Mouse (Mus musculus): ENCODE measurements around the gene Ip6k3. TPM values are rescaled to one million over a fixed set of nuclear protein-coding genes. Genes with fewer than 3 reads are reported as not detected.

Ip6k3 gene
- total RNA-seq, 2 experiments from 2014 or later, result 0.23 to 0.29 TPM

- DNase-seq (ENCODE audit: low spot score in 2 of 2), result no peak
- intact Hi-C loops (cut with DNase I), result no loop called here
Measured at GRCm38 (mm10) chr17:27130246-27130645, 37.3 kb downstream of the Ip6k3 start.

GRCm38 (mm10) chr17:27129819-27130218 lies 37.8 kb downstream of the Ip6k3 start:
- intact Hi-C loops (cut with DNase I), result no loop called here
- DNase-seq (ENCODE audit: low spot score in 2 of 2), result peak in 1 of 2 experiments; percentile 66

DNA sequence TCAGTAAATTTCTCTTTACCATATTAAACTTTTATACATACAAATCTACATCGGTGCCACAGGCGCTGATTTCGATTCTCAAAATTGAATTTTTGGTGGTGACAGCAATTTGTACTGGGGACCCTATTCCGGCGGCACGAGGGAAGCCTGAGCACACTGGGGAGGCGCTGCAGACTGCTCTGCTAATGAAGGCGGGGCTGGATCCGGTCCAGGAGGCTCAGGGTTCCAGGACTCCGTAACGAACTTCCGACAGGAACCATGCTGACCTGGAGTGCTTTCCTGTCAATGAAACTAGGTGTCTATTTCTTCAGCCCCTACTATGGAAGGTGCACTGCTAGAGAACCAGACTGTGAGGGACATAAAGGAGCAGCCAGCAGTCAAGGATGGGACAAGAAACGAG lies 38.3 kb downstream of the Ip6k3 start:
- intact Hi-C loops (cut with DNase I), result no loop called here
- DNase-seq (ENCODE audit: low spot score in 2 of 2), result no peak

DNA sequence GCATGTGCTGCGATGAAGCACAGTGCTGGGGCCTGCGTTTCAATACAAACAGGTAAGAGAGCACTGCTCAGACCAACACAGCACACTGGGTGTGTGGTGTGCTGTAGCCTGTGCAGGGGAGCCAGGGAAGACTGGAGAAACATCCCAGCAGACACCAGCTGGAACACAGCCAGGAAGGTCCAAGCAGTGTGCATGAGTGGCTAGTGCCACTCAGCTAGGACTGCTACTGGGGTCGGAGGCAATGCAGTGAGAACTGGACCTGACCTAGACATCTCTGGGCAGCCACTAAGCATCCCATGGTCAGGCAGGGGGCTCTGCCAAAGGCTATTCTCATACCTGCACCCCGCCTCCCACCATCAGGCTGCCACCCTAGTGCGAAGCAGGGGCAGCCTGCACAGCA lies 39.4 kb downstream of the Ip6k3 start:
- DNase-seq (ENCODE audit: low spot score in 2 of 2), result no peak
- intact Hi-C loops (cut with DNase I), result no loop called here

DNA sequence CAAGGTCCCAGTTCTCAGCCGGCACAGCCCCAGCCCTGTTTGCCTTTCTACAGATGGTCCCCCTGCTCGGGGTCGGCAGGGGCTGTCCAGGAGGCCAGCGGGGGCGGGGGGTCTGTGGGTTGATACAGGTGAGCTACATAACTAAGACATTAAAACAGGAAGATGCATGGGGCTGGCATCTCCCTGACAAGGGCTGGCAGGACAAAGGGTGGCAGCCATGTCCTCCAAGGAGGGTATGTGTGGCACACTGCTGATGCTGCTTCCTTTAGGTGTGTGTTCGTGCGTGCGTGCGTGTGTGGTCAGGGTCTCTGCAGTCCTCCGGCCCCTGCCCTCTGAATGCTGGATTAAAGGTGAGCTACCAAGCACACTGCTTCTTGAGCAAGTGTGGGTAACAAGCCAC lies 40.6 kb downstream of the Ip6k3 start:
- no peak for DNase-seq (ENCODE audit: low spot score in 2 of 2)
- intact Hi-C loops (cut with DNase I), result no loop called here

DNA sequence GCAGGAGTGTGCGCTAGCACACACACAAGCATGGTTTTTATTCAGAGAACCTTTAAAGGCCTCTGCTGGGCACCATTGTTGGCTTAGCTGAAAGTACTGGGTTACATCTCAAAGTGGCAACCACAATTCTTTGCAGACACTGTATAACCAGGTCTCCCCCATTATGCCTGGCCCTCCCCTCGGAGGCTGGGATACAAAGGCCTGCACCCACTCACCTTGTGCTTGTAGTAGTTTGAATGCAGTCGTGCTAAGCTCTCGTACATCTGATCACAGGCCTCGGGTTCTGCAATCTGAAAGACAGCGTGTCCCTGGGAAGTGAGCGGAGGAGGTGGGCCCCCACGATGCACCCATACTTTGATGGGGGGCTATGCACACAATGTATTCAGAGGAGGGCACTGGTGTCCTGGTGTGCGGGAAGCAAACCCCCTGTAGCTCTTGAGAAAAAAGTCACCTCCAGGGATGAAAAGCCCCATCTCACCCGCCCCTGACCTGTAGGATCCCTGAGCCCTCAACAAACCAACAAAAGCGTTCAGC lies 41.9 kb downstream of the Ip6k3 start:
- intact Hi-C loops (cut with DNase I), result no loop called here
- DNase-seq (ENCODE audit: low spot score in 2 of 2), result peak in 1 of 2 experiments; percentile 59

- intact Hi-C loops (cut with DNase I), result no loop called here
Measured at GRCm38 (mm10) chr17:27125185-27125584, 42.4 kb downstream of the Ip6k3 start.

DNA sequence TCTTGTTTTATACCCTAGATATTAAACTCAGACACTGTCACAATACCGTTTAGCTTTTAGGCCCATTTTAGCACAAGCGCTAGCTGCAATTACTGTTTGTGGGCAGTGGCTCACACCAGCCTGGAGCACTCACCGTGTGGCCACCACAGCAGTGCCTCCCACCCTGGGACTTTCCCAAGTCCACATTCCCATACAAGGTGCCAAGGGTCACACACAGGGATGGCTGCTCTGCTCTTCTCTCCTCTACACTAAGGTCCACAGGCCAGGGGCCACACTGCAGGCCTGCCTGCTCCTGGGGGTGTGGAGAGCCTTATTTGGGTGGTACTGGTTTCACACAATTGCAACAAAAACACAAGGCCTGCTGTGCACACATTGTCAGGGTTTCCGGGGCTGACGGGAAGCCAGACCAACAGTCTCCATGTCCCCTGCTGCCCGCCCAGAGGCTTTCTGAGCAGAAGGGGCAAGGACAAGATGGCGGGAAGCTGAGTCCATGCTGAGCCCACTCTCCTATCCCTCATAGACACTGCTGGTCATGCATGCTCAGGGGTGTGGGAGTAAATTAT lies 43.7 kb downstream of the Ip6k3 start:
- intact Hi-C loops (cut with DNase I), result no loop called here
- DNase-seq (ENCODE audit: low spot score in 2 of 2), result no peak

More at GRCm38 (mm10) chr17:27125185-27125584, 42.4 kb downstream of the Ip6k3 start:
- peak; percentile 69 to 88 for DNase-seq (ENCODE audit: low spot score in 2 of 2)

GRCm38 (mm10) chr17:27123103-27123502 lies 44.5 kb downstream of the Ip6k3 start:
- no peak for DNase-seq (ENCODE audit: low spot score in 2 of 2)
- intact Hi-C loops (cut with DNase I), result no loop called here

DNA sequence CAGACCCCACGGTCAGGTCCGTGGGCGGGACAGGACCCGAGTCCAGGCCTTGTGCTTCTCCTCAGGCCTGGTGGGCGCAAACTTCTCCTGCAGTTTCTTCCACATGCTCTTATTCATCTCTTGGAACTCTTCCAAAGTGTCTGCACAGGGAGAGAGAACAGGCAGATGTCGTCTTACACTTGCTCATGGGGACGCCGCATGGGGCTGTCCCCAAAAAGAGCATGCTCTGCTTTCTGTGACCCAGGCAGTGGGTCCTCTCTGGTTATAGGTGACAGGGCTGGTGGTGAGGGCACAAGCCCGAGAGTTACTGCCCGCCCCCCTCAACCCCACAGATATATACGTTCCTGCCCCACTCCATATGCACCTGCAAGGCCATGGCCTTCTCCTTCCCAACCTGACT lies 44.9 kb downstream of the Ip6k3 start:
- intact Hi-C loops (cut with DNase I), result no loop called here
- DNase-seq (ENCODE audit: low spot score in 2 of 2), result no peak

DNA sequence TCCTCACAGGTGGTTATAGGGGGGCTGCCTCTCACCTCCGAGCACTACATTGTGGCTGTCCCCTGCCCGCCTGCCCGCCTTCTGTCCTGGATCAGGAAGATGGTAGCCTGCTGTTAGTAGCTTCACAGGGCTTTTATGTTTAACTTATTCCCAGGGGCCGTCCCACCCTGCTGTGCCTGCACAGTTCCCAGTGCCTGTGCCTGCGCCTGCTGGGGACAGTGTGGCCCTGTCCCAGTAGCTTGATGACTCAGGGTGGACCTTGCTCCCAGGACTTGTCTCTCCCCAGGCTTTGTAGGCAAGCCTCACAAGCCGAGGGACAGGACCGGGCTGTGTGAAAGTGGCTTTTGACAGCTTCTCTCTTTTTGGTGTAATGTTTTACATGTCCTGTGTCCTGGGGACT lies 45.8 kb downstream of the Ip6k3 start:
- no peak for DNase-seq (ENCODE audit: low spot score in 2 of 2)
- intact Hi-C loops (cut with DNase I), result loop anchor here (2.0 kb wide), 1 partner anchor 89 kb away; no protein-coding TSS in a partner anchor

DNA sequence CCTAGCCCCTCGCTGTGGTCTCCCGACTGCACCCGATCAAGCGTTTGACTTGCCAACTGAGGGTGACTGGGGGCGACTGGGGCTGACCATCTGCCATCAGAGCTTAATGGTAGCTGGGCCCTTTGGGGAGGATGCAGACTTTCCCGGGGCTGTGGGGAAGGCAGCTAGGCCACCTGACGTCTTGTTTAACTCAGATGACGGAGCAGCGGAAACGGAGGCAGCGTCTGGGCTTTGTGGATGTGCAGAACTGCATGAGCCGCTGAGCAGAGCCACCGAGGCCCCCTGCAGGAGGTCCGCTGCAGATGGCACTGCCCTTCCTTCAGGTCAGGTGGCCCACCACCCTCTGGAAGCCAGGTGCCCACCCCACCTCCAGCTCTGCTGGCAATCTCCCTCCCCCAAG lies 46.3 kb downstream of the Ip6k3 start:
- DNase-seq (ENCODE audit: low spot score in 2 of 2), result no peak
- intact Hi-C loops (cut with DNase I), result loop anchor here (2.0 kb wide), 1 partner anchor 88 kb away; no protein-coding TSS in a partner anchor

- DNase-seq (ENCODE audit: low spot score in 2 of 2), result peak; percentile 75 to 88
- intact Hi-C loops (cut with DNase I), result loop anchor here (2.0 kb wide), 1 partner anchor 88 kb away; no protein-coding TSS in a partner anchor
Measured at GRCm38 (mm10) chr17:27120561-27121024, 47.0 kb downstream of the Ip6k3 start.

DNA sequence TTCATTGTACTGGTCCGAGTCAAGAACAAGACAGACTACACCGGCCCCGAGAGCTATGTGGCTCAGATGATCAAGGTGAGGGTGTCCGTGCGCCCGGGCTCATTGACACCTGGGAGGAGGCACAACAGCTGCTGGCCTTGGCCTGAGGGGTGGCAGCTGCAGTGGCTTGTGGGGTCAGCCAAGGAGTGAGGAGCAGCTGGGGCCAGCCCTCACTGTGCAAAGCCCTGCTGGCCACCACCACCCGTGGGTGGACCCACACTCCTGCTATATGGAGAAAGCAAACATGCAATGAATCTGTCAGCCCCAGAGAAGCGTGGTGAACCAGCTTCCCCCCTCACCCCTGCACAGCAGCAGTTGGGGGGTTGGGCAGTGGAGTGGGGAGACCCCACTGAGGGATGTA lies 47.6 kb downstream of the Ip6k3 start:
- intact Hi-C loops (cut with DNase I), result loop anchor here (2.0 kb wide), 1 partner anchor 87 kb away; no protein-coding TSS in a partner anchor
- DNase-seq (ENCODE audit: low spot score in 2 of 2), result no peak

DNA sequence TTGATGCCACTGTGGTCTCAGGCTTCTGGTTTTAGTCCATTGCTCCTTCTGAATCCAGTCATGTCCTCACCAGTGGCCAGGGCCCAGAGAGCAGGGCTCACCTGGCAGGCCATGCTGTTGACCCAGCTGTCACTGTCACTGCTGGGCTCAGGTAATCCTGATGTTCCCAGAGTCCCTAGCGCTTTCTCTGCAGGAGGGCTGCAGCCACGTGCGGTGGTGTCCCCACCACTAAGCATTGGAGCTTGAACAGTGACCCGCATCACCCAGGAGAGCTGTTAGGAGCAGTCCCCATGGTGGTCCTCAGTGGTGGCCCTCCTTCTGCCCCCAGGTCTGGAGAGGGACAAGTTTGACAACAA lies 48.1 kb downstream of the Ip6k3 start:
- no peak for DNase-seq (ENCODE audit: low spot score in 2 of 2)
- intact Hi-C loops (cut with DNase I), result no loop called here

- intact Hi-C loops (cut with DNase I), result no loop called here
Measured at GRCm38 (mm10) chr17:27118676-27119539, 48.7 kb downstream of the Ip6k3 start.

DNA sequence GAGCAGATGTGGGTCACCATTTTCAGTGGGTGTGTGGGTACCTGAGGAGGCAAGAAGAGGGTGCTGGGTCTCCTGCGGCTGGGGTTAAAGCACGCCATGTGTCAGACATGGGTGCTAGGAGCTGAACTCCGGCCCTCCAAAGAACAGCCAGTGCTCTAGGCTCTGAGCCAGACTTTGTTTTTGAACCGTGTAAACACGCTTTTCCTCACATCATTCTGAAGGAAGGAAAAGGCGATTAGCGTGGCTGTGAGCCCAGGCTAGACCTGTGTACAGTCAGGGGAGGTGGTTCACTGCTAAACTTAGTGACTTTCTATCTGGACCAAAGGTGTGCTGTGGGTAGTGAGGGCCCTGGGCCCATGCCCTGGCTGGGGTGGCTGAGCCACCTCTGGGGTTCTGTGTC lies 57.5 kb downstream of the Ip6k3 start:
- no peak for DNase-seq (ENCODE audit: low spot score in 2 of 2)
- intact Hi-C loops (cut with DNase I), result no loop called here

More at GRCm38 (mm10) chr17:27118676-27119539, 48.7 kb downstream of the Ip6k3 start:
- DNase-seq (ENCODE audit: low spot score in 2 of 2), result no peak

GRCm38 (mm10) chr17:27107936-27108335 lies 59.7 kb downstream of the Ip6k3 start:
- intact Hi-C loops (cut with DNase I), result no loop called here
- DNase-seq (ENCODE audit: low spot score in 2 of 2), result no peak

- no peak for DNase-seq (ENCODE audit: low spot score in 2 of 2)
- intact Hi-C loops (cut with DNase I), result no loop called here
Measured at GRCm38 (mm10) chr17:27106745-27107144, 60.9 kb downstream of the Ip6k3 start.

DNA sequence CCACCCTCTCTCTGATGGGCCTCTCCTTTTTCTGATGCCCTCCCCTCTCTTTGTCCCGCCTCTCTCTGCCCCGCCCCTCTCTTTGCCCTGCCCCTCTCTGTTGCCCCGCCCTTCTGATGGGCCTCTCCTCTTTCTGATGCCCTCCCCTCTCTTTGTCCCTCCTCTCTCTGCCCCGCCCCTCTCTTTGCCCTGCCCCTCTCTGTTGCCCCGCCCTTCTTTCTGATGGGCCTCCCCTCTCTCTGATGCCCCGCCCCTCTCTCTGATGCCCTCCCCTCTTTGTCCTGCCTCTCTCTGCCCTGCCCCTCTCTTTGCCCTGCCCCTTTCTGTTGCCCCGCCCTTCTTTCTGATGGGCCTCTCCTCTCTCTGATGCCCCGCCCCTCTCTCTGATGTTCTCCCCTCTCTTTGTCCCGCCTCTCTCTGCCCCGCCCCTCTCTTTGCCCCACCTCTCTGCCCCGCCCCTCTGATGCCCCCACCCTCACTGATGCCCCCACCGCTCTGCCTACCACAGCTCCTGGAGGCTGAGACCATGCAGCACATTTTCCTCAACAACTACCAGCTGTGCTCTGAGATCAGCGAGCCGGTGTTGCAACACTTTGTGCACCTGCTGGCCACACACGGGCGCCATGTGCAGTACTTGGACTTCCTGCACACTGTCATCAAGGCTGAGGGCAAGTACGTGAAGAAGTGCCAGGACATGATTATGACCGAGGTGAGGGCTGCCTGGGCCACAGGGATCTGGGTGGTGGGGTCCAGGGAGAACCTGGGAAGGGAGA lies 61.7 kb downstream of the Ip6k3 start:
- intact Hi-C loops (cut with DNase I), result no loop called here

More for the DNA sequence above, 61.7 kb downstream of the Ip6k3 start:
- no peak for DNase-seq (ENCODE audit: low spot score in 2 of 2)
